Mouse (Mus musculus) adrenal gland, adult (tissue): ENCODE data around the gene Gen1.
A peak's percentile ranks its signal among the peaks of the same experiment; 100 is the strongest.

ENCODE experiments used
- DNase-seq, 2 experiments: peaks; one replicate each; pipeline ENCODE4 v3.0.0; 2022 to 2023; ENCODE audit warnings: low spot score in 1 of 2; ENCODE audit not compliant: inconsistent age in 2 of 2

The Gen1 gene

DNA sequence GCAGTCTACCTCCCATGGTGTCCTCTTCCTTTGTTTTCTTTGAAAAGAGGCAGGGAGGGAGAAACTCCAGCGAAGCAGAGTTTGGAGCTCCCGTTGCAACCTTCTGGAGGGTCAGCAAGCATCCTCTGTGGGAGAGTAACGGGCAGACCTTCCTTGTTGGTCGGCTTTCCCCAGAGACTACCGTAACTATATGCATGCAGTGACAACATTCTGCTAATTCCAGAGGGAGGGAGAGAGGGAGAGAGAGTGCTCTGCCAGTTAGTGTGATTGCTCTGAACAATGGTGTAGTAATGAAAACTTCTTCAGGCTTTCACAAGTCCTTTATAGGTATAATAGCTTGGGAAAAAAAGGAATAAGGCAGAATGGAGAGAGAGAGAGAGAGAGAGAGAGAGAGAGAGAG is 40.9 kb downstream of the Gen1 start:
- no peak for DNase-seq

DNA sequence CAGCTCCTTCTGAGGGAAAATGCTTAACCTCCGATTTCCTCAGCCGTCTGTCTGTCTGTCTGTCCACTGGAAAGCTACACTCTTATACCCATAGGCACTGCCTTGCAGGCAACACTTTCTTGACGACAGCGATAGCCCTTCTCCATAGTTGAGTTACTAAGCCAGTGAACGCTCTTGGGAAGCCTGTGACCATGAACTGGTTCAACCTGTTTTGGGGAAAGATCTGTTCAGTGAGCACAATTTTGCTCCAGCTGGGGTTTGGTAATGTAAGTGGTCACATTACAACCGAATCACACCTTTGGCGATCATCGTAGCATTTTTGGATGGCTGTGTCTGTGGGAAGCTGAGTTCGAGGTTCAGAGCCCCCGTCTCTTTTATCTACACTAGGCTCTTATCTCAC is 42.5 kb downstream of the Gen1 start:
- DNase-seq: peak; percentile 12 to 73

DNA sequence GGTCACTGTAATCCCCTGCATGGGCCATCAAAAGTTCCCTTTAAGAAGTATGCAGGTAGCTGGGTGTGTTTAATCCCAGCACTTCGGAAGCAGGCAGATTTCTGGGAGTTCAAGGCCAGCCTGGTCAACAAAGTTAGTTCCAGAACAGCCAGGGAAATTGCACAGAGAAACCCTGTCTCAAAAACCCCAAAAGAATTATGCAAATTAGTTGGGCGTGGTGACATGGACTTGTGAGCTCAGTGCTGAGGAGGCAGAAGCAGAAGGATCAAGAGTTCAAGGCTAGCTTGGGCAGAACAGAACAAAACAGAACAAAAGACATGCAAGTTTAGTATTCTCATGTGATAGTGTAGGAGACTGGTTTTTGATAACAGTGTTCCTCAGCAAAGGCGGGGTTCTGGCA is 43.0 kb downstream of the Gen1 start:
- no peak for DNase-seq

DNA sequence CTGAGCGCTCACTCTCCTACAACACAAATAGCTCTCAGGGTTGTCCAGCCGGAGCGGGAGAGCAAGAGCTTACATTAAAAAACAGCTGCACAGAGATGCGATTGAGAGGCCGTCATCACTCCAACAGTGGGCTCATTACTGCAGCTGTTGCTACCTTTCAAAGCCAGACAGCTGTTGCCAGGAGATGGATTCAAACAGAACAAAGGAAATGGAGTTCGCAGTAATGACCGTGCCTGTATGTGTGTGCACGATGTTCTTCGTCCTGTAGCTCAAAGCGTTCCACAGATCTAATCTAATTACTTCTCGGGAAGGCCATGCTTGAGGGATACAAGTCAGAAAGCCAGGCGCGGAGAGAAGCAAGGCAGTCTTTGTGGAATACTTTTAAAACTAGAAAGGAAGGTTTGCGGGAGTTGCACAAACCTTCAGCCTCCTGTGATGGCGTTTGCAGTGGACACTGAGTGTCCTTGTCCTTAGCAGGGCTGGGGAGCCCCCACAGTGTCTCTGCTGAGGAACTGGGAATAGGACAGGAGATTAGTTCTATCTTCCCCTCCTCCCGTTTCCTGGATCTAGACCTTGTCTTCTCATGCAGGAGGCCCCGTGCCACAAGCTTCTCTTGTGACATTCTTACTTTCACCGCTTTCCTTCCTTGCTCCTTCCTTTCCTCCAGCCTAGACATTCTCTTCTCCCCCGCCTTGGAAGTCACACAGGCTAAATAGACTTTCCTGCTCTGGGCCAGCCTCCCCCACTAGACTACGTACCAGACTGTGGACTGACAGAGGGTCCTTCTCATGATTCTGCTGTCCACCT is 43.9 kb downstream of the Gen1 start:
- DNase-seq: peak in 1 of 2 experiments; percentile 28

- DNase-seq: no peak
Observed at GRCm38 (mm10) chr12:11217726-11218250, 47.8 kb downstream of the Gen1 start.

DNA sequence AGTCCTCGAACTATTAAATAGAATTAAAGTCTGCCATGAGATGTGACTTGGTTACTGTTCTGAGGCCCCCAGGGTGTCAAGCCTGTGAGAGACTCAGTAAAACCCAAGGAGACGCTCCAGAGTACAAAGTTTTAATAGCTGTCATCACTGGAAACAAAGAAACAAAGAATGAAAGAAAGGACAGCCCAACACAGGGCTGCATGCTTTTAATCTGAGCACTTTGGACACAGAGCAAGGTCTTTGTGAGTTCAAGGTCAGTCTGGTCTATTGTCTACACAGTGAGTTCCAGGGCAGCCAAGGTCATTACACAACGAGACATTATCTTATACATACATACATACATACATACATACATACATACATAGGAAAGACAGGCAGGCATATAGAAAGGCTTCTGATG is 49.1 kb downstream of the Gen1 start:
- no peak for DNase-seq

DNA sequence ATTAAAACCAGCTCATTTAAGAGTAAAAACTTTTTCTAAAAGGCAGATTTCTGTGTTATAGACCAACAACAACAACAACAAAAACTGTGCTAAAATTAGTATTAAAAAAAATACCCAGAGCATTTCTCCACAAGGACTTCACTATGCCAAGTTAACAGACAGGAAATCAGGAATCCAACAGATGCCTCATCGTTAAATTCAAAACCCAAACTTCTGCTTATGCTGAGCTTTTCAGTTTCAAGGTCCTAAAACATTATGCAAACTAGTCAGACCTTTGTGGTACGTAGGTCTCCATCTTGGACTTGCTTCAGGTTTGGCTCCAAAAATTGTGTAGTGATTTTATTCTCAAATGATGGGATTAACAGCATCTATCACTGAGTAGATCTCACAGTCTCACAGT is 50.0 kb downstream of the Gen1 start:
- no peak for DNase-seq

- no peak for DNase-seq
Observed at GRCm38 (mm10) chr12:11214776-11215175, 50.8 kb downstream of the Gen1 start.

DNA sequence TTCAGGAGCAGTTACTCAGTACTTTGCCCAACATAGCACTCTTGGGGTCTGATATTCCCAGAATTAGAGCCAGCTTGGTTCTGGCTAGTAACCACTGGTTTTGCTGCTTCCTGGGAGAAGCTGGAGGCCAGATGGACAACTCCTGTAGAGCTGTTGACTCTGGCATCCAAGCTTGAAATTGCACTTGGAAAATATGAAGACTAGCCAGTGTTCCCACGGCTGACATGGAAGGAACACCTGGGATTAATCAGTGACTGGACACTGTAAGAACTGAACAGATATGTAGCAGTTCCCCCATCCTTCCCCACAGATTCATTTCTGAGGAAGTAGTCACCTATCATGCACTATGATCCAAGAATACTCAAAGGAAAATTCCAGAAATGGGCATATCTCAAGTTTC is 52.7 kb downstream of the Gen1 start:
- DNase-seq: no peak

DNA sequence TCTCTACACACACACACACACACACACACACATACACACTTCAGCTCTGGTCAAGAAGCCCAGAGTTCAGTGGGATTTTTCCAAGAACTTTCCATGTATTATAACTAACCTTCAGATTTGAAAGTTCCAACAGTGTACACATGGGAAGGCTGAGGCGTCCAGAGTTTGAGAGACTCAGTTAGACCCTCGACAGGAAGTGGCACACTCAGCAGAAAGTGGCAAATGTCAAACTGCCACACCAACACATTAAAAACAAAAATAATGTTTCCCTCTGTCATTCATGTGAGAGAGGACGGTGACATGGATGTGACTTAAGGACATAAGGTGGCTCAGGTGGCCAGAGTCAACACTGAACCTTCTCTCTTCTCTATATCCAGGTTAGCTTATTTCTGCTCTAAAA is 55.2 kb downstream of the Gen1 start:
- DNase-seq: no peak

- DNase-seq: no peak
Observed at GRCm38 (mm10) chr12:11209636-11210035, 56.0 kb downstream of the Gen1 start.

GRCm38 (mm10) chr12:11208872-11209271 is 56.7 kb downstream of the Gen1 start, which contains the start of gene Msgn1:
Msgn1 (minus strand) TSS chr12:11208972.
- DNase-seq: no peak

- DNase-seq: no peak
Observed at GRCm38 (mm10) chr12:11206321-11206720, 59.3 kb downstream of the Gen1 start.

DNA sequence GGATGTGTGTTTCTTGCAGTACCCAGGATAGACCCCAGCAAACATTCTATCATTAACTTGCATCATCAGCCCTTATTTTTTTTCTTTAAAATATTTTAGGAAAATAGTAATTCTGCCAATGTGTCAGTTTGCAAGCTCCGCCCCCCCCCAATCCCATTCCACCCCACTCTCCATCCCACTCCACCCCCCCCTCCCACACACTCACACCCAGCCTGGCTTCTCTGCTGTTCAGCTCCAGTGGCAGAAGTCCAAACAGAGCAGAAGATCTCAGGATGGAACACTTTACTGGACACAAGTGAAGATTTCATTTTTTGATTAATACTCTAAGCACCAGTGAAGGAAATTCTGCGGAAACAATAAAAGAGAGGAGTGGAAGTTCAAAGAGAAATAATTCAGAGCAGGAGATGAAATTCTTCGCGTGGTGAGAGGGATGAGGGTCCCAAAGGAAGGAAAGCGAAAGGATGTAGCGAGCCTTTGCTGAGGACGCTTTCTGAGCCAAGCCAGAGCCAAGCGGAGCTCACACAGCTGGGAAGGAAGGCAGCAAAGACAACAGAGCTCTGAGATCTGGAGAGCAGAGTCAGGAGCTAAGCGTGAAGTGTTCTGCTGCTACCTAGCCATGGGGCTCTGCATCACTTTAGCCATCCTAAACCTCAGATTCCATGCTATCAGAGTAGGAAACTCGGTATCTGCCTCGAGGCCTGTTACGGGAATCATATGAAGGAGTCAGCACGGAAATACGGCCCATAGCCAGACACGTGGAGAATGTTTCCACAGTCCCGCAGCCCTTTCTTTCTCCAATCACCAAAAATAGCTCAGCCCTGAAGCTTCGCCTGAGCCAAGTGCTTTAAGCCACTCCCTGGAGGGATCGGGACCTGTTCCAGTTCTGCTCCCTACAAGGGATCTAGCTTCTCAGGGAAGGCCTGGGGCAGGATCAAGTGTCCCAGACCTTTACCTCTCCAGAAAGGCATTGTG is 61.6 kb downstream of the Gen1 start:
- peak; percentile 29 to 71 for DNase-seq

DNA sequence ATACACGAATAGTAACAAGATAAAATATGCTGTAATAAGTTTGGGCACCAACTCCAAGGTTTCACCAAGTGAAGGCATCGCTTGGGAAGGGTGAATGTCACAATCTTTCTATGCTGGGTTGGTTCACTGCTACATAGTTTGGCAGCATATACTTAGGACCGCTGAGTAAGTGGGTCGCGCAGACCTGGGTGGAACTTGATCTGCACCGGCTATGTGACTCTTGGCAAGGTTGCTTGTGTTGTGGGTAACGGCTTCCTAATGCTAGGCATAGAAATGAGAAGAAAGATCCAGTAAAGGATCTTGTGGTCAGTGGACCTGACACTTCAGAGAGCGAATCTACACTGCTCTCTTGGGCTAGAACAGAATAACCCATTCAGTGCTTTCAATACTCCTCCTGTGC is 63.1 kb downstream of the Gen1 start:
- no peak for DNase-seq

DNA sequence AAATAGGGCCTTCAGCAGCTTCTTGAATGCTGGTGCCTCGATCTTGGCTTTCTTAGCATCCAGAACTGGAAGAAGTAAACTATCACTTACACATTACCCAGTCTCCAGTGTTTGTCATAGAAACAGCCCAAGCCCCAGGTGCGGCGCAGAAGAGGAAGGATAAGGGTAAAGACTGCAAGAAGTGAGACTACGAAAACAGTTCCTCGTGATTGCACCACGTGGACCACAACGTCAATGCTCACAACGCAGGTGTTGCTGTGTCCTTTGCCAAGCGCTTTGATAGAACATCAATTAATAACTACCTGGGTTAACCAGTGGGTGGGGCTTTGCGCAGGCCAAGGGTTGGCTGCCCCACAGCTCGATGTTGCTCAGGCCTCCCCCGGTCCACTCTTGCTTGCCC is 64.9 kb downstream of the Gen1 start:
- DNase-seq: no peak

- DNase-seq: no peak
Observed at GRCm38 (mm10) chr12:11198551-11198950, 67.0 kb downstream of the Gen1 start.

DNA sequence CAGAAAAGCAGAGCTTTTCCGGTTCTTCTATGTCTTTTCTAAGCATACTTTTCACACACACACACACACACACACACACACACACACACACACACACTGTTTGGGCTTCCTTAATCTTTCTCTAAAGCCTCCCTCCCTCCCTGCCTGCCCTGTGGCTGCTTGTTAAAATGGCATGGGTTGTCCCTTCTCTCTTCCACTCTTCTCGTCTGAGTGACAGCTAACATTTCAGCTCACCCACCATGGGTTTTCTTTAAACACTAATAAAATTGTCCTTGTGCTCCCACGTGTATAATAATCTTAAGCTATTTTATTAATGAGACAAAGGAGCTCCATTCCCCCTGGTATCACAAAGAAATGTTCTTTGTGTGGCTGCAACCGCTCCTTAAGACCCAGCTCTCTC is 67.6 kb downstream of the Gen1 start:
- DNase-seq: no peak

GRCm38 (mm10) chr12:11196830-11197229 is 68.8 kb downstream of the Gen1 start:
- DNase-seq: no peak

DNA sequence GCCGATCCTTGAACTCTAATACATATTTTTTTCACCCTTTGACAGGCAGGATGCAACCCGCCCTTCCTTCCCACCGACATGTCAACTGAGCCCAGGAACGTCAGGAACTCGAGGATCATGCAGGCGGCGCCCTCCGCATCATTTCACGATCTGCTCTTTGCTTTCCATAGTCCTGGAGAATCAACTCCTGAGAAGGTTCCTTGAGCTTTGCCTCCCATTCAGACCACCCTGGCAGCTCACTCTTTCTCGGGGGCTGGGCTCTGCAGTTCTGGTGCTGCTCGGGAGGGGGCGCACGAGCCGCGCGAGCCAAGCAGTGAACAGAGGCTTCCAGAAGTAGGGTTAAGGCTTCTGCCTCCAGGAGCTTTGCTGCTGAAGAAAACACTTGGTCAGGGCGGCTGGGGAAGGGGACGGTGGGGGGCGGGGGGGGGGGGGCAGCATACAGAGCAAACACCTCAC is 69.4 kb downstream of the Gen1 start:
- DNase-seq: peak; percentile 70 to 93

DNA sequence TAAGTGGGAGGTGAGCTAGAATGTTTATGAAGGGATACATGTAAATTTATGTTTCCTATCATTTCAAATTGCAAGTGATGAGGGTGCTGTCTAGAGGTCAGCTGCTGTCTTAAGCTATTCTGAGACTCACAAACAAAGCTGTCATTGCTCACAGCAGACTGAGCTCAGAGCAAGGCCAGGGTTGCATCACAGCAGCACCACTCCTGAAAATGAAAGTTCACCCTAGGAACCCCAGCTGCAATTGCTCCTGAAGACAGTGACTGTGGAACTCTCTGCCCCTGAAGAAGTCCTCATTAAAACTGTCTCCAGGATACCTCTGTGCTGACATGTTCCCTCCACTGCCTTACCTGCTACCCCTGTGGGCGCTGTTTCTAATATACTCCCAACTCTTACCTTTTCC is 70.6 kb downstream of the Gen1 start:
- DNase-seq: peak in 1 of 2 experiments; percentile 59
